Mouse (Mus musculus) kidney, adult 2 months (tissue): Measurements from ENCODE around the gene Il12a.

Source experiments
- CTCF ChIP-seq: fragments of 200-500 bp; conservative IDR thresholded peaks from 2 replicates; pipeline ENCODE4 v1.5.1; 2011; ENCODE audit warnings: low read depth, mild to moderate bottlenecking, control low read depth, low read length, moderate library complexity, mixed read lengths; ENCODE audit not compliant: insufficient read depth, insufficient read length
- POLR2A ChIP-seq: fragments of 200-500 bp; IDR thresholded peaks from one replicate; pipeline ENCODE4 v1.6.1; 2011; ENCODE audit warnings: low read depth, low read length, control low read depth

- TF ChIP-seq CTCF, result no peak
- TF ChIP-seq POLR2A, result no peak
Measured at GRCm38 (mm10) chr3:68662386-68662785, 28.1 kb upstream of the Il12a start.
